Mouse (Mus musculus) lung, postnatal 0 days (tissue): ENCODE results near the gene Snx10.

Source experiments
- CTCF ChIP-seq: IDR thresholded peaks from 2 replicates; pipeline ENCODE4 v1.5.1; 2016; ENCODE audit warnings: antibody characterized with exemption, mild to moderate bottlenecking
- EP300 ChIP-seq: IDR thresholded peaks from 2 replicates; pipeline ENCODE4 v1.6.1; 2016; ENCODE audit warnings: antibody characterized with exemption, mild to moderate bottlenecking, control low read depth

DNA sequence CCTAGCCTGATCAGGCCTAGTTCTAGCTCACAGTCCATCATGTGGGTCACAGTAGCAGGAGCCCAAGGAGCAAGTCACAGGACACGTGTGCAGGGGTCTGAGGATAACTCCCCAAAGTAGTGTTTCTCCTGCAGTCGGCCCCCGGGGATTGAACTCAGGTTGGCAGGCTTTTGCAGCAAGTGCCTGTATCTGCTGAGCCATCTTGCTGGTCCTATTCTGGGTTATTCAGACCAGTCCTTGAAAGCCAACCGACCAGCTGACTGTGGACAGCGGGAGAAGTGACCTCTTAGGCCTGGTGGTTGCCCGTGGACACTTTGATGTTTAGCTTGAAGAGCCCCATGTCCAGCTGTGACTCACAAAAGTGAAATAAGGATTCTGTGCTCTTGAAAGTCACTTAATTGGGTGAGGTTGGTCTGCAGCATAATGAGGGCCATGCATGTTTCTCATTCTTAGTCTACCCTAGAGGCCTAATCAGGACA lies 20.0 kb downstream of the Snx10 start:
- TF ChIP-seq EP300 (no peak), CTCF (no peak)
